Comparison of ENCODE assay signal across 10 mouse cellular contexts in genomic region chr10:88056950-88057649, GRCm38 (mm10). TPM values are rescaled to one million over a fixed set of nuclear protein-coding genes. Genes with fewer than 3 reads are reported as not detected.
DNase-seq lines count a peak whose midpoint lies in the region; ATAC-seq lines count a peak whose summit lies in the region.
"Had no signal": no experiment of that assay in that cellular context is flagged by ENCODE, and none has a peak within 500 bp of the region (broad histone marks: within the 10 kb centered on the region; RNA-seq: fewer than 3 reads in every experiment).

No protein-coding gene starts in this region.

- no peak overlapping the region for H3K4me3 ChIP-seq in forebrain, embryonic 15.5 days
- H3K4me3 ChIP-seq in forebrain, embryonic 10.5 days = no peak overlapping the region
- H3K4me3 ChIP-seq: neural tube, embryonic 13.5 days had no signal

- whole genome bisulfite sequencing in forebrain, embryonic 15.5 days = 67% methylated on average over 14 of the region's 14 CpGs
- 89% methylated on average over 14 of the region's 14 CpGs for WGBS in forebrain, embryonic 10.5 days

- H3K27ac ChIP-seq in forebrain, embryonic 15.5 days (replicated peaks) = no peak overlapping the region
- H3K27ac ChIP-seq in forebrain, embryonic 10.5 days = no peak overlapping the region
- H3K27ac ChIP-seq: kidney, postnatal 0 days; neural tube, embryonic 13.5 days had no signal

- H3K9me3 ChIP-seq in forebrain, embryonic 15.5 days = no peaks in the 10 kb centered on the region
- H3K9me3 ChIP-seq in forebrain, embryonic 10.5 days = no peaks in the 10 kb centered on the region
- H3K9me3 ChIP-seq: neural tube, embryonic 13.5 days had no signal

- H3K36me3 ChIP-seq in forebrain, embryonic 15.5 days = no peaks in the 10 kb centered on the region
- H3K36me3 ChIP-seq in forebrain, embryonic 10.5 days (replicated peaks) = no peaks in the 10 kb centered on the region
- H3K36me3 ChIP-seq: neural tube, embryonic 13.5 days had no signal

- H3K4me2 ChIP-seq in forebrain, embryonic 15.5 days (replicated peaks) = no peak overlapping the region
- H3K4me2 ChIP-seq: neural tube, embryonic 13.5 days had no signal

- peak; percentile 94 for ATAC-seq in forebrain, embryonic 15.5 days (replicated peaks)

- no peaks in the 10 kb centered on the region for H3K4me1 ChIP-seq in forebrain, embryonic 15.5 days
- no peaks in the 10 kb centered on the region for H3K4me1 ChIP-seq in forebrain, embryonic 10.5 days
- H3K4me1 ChIP-seq: neural tube, embryonic 13.5 days had no signal

- no peaks in the 10 kb centered on the region for H3K27me3 ChIP-seq in forebrain, embryonic 15.5 days
- no peaks in the 10 kb centered on the region for H3K27me3 ChIP-seq in forebrain, embryonic 10.5 days (ENCODE audit: poor library complexity, severe bottlenecking)
- H3K27me3 ChIP-seq: neural tube, embryonic 13.5 days had no signal

- DNase-seq in forebrain, embryonic 10.5 days (ENCODE audit: extremely low spot score, low spot score) = no peak
- DNase-seq in adrenal gland, postnatal 14 days = peak; percentile 52
- DNase-seq in layer of hippocampus, adult 11-12 months (ENCODE audit: low spot score) = peak; percentile 39
- DNase-seq in lung, postnatal 10 days = peak; percentile 64
- no peak for DNase-seq in c-Kit-positive CD71-positive TER-119-positive erythroid progenitor cells, embryonic 14.5 days (ENCODE audit: low spot score)
- DNase-seq in urinary bladder, postnatal 10 days (ENCODE audit: low spot score) = no peak
- DNase-seq in spleen, adult 18-20 months = no peak

- no peak overlapping the region for H3K9ac ChIP-seq in forebrain, embryonic 15.5 days (replicated peaks)
- H3K9ac ChIP-seq: neural tube, embryonic 13.5 days had no signal

RNA-seq across cellular contexts. Expression of gene Pmch, which starts 33.8 kb away (rescaled TPM):
- 5.9 and 8.0 TPM in 2 replicates for polyA plus RNA-seq in forebrain, embryonic 15.5 days (2015; fragmentation: Nextera tagmentation; extraction: Ambion mirVana)
- polyA plus RNA-seq in forebrain, embryonic 10.5 days (2016; fragmentation: Nextera tagmentation; extraction: Ambion mirVana) = 0.38 and 0.83 TPM in 2 replicates
- total RNA-seq in adrenal gland, postnatal 14 days (2021) = not detected in 2 replicates
- polyA plus RNA-seq: kidney, postnatal 0 days had no signal

Comparison
In these comparisons a context has a peak if more than half of its experiments do, and no peak if none do; other contexts are left out.
1. DNase-seq: peak in adrenal gland, postnatal 14 days (single experiment), layer of hippocampus, adult 11-12 months (single experiment) and lung, postnatal 10 days (single experiment); none in forebrain, embryonic 10.5 days (single experiment), c-Kit-positive CD71-positive TER-119-positive erythroid progenitor cells, embryonic 14.5 days (single experiment), urinary bladder, postnatal 10 days (single experiment) and spleen, adult 18-20 months (0 of 2).